Mouse (Mus musculus) sigmoid colon, adult 10 weeks (tissue): ENCODE measurements around the gene Chrna1. TPM values are rescaled to one million over a fixed set of nuclear protein-coding genes. Genes with fewer than 3 reads are reported as not detected.

Source experiments
- polyA plus RNA-seq: library from polyadenylated mRNA; stranded (reverse); fragments of 350-450 nt; fragmentation: Illumina TruSeq; extraction: RNeasy Lipid Tissue Mini Kit (QIAGEN cat#74804); gene quantifications from one replicate; pipeline ENCODE4 v1.2.3, GENCODE M21; 2014; ENCODE audit warnings: low read depth, low replicate concordance

Gene Chrna1
- polyA plus RNA-seq, result not detected

DNA sequence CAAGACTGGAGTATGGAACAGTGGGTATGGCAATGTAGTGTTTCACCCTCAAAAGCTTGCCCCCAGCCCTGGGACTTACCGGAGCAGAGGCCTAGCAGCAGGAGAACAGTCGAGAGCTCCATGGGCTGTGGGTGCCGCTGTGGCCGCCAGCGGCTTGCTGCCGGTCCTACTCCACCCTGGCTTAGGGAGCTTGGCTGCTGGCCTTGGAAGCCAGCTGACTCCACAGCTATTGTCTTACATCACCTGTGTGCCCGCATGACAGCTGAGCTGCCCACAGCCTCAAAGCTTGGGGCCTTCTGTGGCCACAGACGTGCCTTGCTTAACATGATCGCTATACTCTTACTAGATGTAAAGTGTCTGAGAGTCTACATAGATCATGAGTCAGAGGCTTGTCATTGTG lies at the start of gene Chrna1:
Gene Chrna1 (minus strand): TSS at position 173 of the 400 bp plus-strand sequence.

DNA sequence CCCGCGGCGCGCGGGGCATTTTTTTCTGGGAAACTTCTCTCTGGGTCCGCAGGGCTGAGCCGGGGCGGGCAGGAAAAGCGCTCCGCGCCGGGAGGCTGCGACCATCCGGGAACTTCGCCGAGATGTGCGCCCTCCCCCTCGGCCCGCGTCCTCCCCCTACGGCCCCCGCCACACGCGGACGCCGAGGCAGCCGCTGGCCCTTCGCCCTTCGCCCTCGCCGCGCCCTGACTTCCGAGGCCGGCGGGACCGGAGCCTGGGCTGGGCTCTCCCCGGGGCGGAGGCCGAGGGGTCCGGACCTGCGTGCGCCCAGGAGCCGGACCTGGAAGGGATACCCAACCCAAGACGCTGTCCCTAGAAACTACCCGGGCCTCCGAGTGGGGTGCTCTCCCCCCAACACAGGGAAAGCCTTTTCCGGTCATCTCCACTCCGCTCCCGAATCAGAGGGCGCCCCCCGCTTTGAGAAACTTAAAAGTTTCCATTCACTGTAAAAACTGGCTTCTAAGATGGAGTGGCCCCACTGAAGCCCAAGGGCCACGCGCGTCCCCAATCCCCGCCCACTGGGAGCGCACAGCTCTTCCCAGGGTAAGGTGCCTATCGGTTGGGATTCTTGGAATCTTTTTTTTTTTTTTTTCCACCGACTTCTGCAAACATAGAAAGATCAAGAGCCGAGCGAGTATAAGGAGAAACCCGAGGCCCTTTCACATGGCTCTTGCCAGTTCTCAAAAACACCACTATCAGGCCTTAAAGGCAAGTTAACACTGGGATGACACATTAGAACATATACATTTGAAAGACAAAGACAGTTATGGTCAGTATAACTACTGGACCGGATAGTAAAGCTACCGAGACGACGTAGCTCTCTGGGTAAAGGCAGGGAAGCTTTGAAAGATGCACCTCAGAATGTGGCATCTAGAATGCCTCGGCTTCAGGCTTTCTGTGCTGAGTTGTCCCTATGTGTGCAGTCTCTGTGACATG lies 50.5 kb downstream of the Chrna1 start, which contains the start of gene Wipf1:
Gene Wipf1 (minus strand): TSS at position 379 of the 975 bp plus-strand sequence.

Other genes with a start within 250 kb of the Chrna1 start
- 4.9 TPM for gene Gpr155, start 193.8 kb downstream of the Chrna1 start, polyA plus RNA-seq
- gene Wipf1, start 50.6 kb downstream of the Chrna1 start, polyA plus RNA-seq, result 35.4 TPM
- gene Chn1, start 195.0 kb upstream of the Chrna1 start, polyA plus RNA-seq, result 9.4 TPM